Mouse (Mus musculus): ENCODE data around the gene Fbxo11. TPM values are rescaled to one million over a fixed set of nuclear protein-coding genes. Genes with fewer than 3 reads are reported as not detected.
A peak's percentile ranks its signal among the peaks of the same experiment; 100 is the strongest.

Fbxo11 gene
- polyA plus RNA-seq, 1 experiment from 2014 or later, result 8.5 TPM

DNA sequence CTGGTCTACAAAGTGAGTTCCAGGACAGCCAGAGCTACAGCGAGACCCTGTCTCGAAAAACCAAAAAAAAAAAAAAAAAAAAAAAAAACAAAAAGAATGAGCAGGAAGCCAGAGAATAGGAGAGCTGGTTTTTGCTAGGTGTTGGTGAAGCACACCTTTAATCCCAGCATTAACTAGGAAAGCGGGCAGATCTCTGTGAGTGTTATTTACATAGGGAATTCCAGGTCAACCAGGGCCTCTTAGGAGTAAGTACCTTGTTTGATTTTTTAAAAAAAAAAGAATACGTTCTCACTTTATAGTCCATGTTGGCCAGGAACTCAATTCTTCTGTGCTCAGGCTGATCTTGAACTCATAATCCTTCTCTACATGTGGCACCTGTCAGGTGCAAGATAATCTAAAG, 13.4 kb downstream of the Fbxo11 start:
- Histone ChIP-seq H3K4me3 (ENCODE audit: low read depth, low read length) (no peak overlapping the region), H3K9ac (ENCODE audit: low read depth, low read length) (no peak overlapping the region), H3K4me2 (replicated peaks; ENCODE audit: low read depth) (no peak overlapping the region), H3K4me1 (replicated peaks; ENCODE audit: control insufficient read depth, insufficient read depth, low read length) (no peaks in the 10 kb centered on the region), H3K9me3 (ENCODE audit: control insufficient read depth) (no peaks in the 10 kb centered on the region), H3K27ac (ENCODE audit: low read depth, low read length) (no peak overlapping the region), H3K27me3 (replicated peaks; ENCODE audit: control insufficient read depth, insufficient read depth, low read length) (no peaks in the 10 kb centered on the region), H3K36me3 (ENCODE audit: control insufficient read depth, insufficient read depth) (no peaks in the 10 kb centered on the region)
- ATAC-seq, result no peak
- no peak for TF ChIP-seq CTCF (IDR thresholded peaks at IDR 0.05; ENCODE audit: low read depth)
- 77% methylated on average over 4 of the region's 4 CpGs for WGBS

- no peaks in the 10 kb centered on the region for H3K4me1 ChIP-seq (replicated peaks; ENCODE audit: control insufficient read depth, insufficient read depth, low read length)
- 41% methylated on average over 1 of the region's 1 CpGs for WGBS
- H3K9me3 ChIP-seq (ENCODE audit: control insufficient read depth), result no peaks in the 10 kb centered on the region
- H3K4me2 ChIP-seq (replicated peaks; ENCODE audit: low read depth), result no peak overlapping the region
- H3K27ac ChIP-seq (ENCODE audit: low read depth, low read length), result no peak overlapping the region
- H3K27me3 ChIP-seq (replicated peaks; ENCODE audit: control insufficient read depth, insufficient read depth, low read length), result no peaks in the 10 kb centered on the region
- TF ChIP-seq CTCF (IDR thresholded peaks at IDR 0.05; ENCODE audit: low read depth), result no peak
- H3K9ac ChIP-seq (ENCODE audit: low read depth, low read length), result no peak overlapping the region
- H3K4me3 ChIP-seq (ENCODE audit: low read depth, low read length), result no peak overlapping the region
- H3K36me3 ChIP-seq (ENCODE audit: control insufficient read depth, insufficient read depth), result no peaks in the 10 kb centered on the region
- ATAC-seq, result no peak
Observed at GRCm38 (mm10) chr17:88050892-88051291, 14.2 kb downstream of the Fbxo11 start.

DNA sequence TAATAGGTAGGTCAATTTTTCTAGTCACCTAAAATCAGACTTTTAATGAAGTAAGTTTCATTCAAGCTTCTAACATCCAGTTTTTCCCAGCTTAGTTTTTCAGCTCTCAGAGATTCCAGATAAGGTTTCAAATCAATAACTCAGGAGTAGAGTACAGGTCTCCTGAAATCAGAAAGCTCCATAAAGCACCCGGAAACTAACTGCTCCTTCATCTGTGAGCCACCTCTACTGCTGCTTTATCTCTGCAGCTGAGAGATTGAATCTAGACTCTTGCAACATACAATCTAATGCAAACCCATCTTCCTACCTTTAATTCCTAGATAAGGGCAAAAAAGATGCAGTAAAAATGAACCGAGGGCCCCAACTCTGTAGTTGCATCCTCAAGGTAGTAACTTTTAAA, 14.8 kb downstream of the Fbxo11 start:
- H3K9me3 ChIP-seq (ENCODE audit: control insufficient read depth), result no peaks in the 10 kb centered on the region
- ATAC-seq, result no peak
- H3K4me1 ChIP-seq (replicated peaks; ENCODE audit: control insufficient read depth, insufficient read depth, low read length), result no peaks in the 10 kb centered on the region
- H3K4me2 ChIP-seq (replicated peaks; ENCODE audit: low read depth), result no peak overlapping the region
- WGBS, result 65% methylated on average over 2 of the region's 2 CpGs
- no peak overlapping the region for H3K27ac ChIP-seq (ENCODE audit: low read depth, low read length)
- H3K27me3 ChIP-seq (replicated peaks; ENCODE audit: control insufficient read depth, insufficient read depth, low read length), result no peaks in the 10 kb centered on the region
- no peak overlapping the region for H3K4me3 ChIP-seq (ENCODE audit: low read depth, low read length)
- no peak for TF ChIP-seq CTCF (IDR thresholded peaks at IDR 0.05; ENCODE audit: low read depth)
- no peak overlapping the region for H3K9ac ChIP-seq (ENCODE audit: low read depth, low read length)
- no peaks in the 10 kb centered on the region for H3K36me3 ChIP-seq (ENCODE audit: control insufficient read depth, insufficient read depth)

DNA sequence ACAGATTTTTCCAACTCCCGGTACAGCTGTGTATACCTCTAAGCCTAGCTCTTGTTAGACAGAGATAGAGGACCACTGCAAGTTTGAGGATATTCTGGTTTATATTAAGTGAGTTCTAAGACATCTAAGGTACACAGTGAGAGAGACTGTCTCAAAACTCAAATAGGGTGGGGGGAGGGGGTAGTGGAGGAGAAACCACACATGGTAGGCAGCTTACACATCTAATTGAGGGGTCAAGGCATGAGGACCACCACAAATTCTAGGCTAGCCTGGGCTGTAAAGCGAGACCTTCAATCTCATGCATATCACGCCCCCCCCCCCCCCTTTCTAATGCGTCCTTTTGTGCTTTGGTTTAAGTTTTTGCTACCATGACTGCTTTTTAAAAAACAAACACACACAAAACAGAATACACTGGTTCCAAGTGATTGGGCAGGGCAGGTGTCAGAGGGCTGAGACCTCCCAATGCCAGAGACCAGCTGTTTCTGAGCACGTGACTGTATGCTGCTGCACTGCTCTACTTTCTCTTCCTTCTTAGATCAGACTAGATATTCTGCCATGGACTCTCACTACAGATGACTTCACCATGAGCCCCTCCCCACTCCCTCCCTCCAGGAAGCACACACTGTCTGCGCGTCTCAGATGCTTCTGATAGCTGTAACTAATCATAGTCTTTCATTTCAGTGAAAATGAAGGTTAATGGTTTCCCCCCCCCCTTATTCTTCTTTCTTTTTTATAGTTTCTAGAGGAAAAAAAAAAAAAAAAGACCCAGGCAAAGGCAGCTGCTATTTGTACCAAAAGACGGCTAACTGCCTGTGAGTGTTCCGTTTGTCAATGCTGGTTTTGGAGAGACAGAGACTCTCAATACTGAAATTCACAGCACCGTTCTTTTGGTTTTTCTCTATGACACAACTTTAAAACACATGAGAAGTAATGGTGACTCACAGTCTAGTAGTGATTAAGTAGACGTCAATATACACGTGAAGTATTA, 22.7 kb downstream of the Fbxo11 start:
- H3K36me3 ChIP-seq (ENCODE audit: control insufficient read depth, insufficient read depth), result no peaks in the 10 kb centered on the region
- H3K4me1 ChIP-seq (replicated peaks; ENCODE audit: control insufficient read depth, insufficient read depth, low read length), result 0 out of 2 replicates have a peak, but pooled peaks cover 2% of the 10 kb centered on the region
- no peak overlapping the region for H3K9ac ChIP-seq (ENCODE audit: low read depth, low read length)
- no peak for TF ChIP-seq CTCF (IDR thresholded peaks at IDR 0.05; ENCODE audit: low read depth)
- H3K27ac ChIP-seq (ENCODE audit: low read depth, low read length), result no peak overlapping the region
- H3K4me2 ChIP-seq (replicated peaks; ENCODE audit: low read depth), result 0 out of 2 replicates have a peak overlapping the region, but pooled peaks have one; percentile 6
- WGBS, result 47% methylated on average over 12 of the region's 12 CpGs
- ATAC-seq, result peak; percentile 65
- H3K9me3 ChIP-seq (ENCODE audit: control insufficient read depth), result no peaks in the 10 kb centered on the region
- no peaks in the 10 kb centered on the region for H3K27me3 ChIP-seq (replicated peaks; ENCODE audit: control insufficient read depth, insufficient read depth, low read length)
- H3K4me3 ChIP-seq (ENCODE audit: low read depth, low read length), result no peak overlapping the region

GRCm38 (mm10) chr17:88040810-88041209, 24.3 kb downstream of the Fbxo11 start:
- H3K27ac ChIP-seq (ENCODE audit: low read depth, low read length), result no peak overlapping the region
- no peak overlapping the region for H3K4me3 ChIP-seq (ENCODE audit: low read depth, low read length)
- WGBS, result 74% methylated on average over 5 of the region's 5 CpGs
- TF ChIP-seq CTCF (IDR thresholded peaks at IDR 0.05; ENCODE audit: low read depth), result no peak
- ATAC-seq, result no peak
- H3K4me1 ChIP-seq (replicated peaks; ENCODE audit: control insufficient read depth, insufficient read depth, low read length), result 0 out of 2 replicates have a peak, but pooled peaks cover 2% of the 10 kb centered on the region
- no peaks in the 10 kb centered on the region for H3K27me3 ChIP-seq (replicated peaks; ENCODE audit: control insufficient read depth, insufficient read depth, low read length)
- H3K9ac ChIP-seq (ENCODE audit: low read depth, low read length), result no peak overlapping the region
- H3K9me3 ChIP-seq (ENCODE audit: control insufficient read depth), result no peaks in the 10 kb centered on the region
- no peaks in the 10 kb centered on the region for H3K36me3 ChIP-seq (ENCODE audit: control insufficient read depth, insufficient read depth)
- no peak overlapping the region for H3K4me2 ChIP-seq (replicated peaks; ENCODE audit: low read depth)

GRCm38 (mm10) chr17:88034418-88034817, 30.7 kb downstream of the Fbxo11 start:
- Histone ChIP-seq H3K4me1 (replicated peaks; ENCODE audit: control insufficient read depth, insufficient read depth, low read length) (no peaks in the 10 kb centered on the region), H3K9me3 (ENCODE audit: control insufficient read depth) (no peaks in the 10 kb centered on the region), H3K4me3 (ENCODE audit: low read depth, low read length) (no peak overlapping the region), H3K27me3 (replicated peaks; ENCODE audit: control insufficient read depth, insufficient read depth, low read length) (no peaks in the 10 kb centered on the region), H3K27ac (ENCODE audit: low read depth, low read length) (no peak overlapping the region), H3K9ac (ENCODE audit: low read depth, low read length) (no peak overlapping the region), H3K4me2 (replicated peaks; ENCODE audit: low read depth) (no peak overlapping the region), H3K36me3 (ENCODE audit: control insufficient read depth, insufficient read depth) (no peaks in the 10 kb centered on the region)
- WGBS, result 58% methylated on average over 4 of the region's 4 CpGs
- TF ChIP-seq CTCF (IDR thresholded peaks at IDR 0.05; ENCODE audit: low read depth), result no peak
- no peak for ATAC-seq
